Mouse (Mus musculus) ovary, adult 18-20 months (tissue): ENCODE data around the gene Hist1h2bq.
"Not testable (repeated sequence)": the region's sequence is repeated elsewhere in the genome, so short reads cannot be mapped to it uniquely, and the experiment has no call there.

Experiments
- DNase-seq: peaks from one replicate; pipeline ENCODE4 v3.0.0; 2022; ENCODE audit warnings: low spot score, mixed read lengths

Hist1h2bq gene

DNA sequence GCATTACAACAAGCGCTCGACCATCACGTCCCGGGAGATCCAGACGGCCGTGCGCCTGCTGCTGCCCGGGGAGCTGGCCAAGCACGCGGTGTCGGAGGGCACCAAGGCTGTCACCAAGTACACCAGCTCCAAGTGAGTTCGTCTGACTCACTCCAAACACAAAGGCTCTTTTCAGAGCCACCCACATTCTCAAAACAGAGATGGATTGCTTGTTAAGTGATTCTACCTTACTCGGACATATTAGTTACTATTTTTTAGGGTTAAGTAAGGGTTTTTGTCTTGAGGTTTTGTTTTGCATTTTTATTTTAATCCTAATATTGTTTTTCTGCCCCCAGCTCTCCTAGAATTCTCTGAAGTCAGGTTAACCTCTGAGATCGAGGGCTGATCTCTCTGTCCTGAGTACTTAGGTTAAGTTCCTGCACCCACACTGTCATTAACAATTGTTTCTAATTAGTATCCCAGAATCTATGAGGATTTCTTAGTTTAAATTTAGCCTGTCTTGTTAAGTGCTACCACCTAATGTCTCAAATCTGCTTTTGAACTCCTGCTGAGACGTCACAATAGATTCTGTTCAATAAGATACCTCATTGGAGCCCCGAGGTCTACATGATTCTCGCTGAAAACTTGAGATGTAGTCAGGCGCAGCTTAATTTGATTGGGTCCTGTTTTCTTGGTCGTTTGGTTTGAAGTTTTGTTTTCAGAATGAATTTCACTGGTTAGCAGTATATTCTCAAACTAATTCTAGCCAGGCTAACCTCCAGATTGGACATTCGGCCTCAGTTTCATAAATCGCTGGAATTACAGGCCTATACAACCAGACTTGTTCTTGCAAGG, 22.0 kb downstream of the Hist1h2bq start:
- no peak for DNase-seq

DNA sequence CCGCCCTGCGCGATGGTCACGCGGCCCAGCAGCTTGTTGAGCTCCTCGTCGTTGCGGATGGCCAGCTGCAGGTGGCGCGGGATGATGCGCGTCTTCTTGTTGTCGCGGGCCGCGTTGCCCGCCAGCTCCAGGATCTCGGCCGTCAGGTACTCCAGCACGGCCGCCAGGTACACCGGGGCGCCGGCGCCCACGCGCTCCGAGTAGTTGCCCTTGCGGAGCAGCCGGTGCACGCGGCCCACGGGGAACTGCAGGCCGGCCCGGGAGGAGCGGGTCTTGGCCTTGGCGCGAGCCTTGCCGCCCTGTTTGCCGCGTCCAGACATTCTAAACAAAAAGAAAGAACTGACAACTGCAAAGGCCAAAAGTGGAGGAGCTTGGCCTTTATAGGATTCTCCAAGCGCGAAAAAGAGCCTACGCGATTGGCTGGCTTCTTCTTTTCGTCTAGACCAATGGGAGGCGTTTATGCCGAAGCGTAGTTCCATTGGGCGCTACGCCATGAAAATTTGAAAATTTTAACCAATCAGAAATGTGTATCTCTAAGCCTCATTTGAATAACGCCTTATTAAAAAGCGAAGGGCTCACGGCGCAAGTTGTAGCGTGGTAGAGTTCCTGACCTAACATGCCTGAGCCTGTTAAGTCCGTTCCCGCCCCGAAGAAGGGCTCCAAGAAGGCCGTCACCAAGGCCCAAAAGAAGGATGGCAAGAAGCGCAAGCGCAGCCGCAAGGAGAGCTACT, 22.9 kb downstream of the Hist1h2bq start, which contains the start of the genes Hist1h2an and Hist1h2bp:
Hist1h2an (minus strand) TSS at position 320 of the 731 bp plus-strand sequence.
Hist1h2bp (plus strand) TSS at position 563 of the 731 bp plus-strand sequence.
- peak; percentile 86 for DNase-seq

DNA sequence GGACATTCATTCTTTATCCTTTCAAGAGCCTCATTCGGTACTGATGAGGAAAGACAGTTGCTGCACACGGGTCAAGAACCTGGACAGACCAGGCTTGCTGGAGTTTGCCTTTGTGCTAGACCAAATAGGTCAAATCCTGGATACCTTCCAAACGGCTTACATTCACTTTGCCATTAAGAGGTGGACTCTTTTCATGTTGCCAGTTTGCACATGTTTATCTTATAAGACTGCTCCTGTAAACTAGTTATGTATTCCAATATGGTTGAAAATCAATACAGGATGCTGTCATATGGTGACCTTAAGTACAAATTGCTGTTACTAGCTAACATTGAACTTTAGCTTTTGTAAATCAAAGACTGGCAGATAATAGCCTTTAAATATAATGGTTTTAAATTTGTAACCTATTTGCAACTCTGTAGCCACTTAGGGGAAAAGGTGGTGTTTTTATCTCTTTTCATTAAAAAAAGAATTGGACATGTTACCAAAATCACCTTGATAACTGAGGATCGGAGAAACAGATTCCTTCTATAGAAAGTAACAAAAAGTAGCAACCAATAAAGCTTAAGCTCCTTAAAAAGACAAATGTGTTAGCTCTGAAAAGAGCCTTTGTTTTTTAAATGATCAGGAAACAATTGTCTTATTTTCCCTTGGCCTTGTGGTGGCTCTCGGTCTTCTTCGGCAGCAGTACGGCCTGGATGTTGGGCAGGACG, 23.7 kb downstream of the Hist1h2bq start:
- DNase-seq = no peak

DNA sequence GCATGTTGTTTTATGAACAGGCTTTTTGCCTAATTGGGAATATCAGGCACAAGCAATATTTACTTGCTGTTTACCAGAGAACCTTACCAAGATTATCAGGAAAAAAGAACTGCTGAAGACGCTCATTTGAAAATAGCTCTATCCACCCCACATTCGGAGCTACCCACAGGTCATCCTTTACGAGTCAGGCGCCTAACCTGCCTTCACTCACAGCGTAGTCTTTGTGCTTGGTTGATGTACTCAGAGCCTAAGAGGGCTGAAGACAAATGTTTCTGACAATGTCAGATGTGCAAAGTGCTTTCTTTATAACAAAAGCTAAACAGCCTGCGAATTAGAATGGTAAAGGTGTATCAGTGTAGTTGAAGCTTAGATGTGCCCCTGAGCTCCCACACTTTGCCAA, 25.7 kb downstream of the Hist1h2bq start:
- no peak for DNase-seq

DNA sequence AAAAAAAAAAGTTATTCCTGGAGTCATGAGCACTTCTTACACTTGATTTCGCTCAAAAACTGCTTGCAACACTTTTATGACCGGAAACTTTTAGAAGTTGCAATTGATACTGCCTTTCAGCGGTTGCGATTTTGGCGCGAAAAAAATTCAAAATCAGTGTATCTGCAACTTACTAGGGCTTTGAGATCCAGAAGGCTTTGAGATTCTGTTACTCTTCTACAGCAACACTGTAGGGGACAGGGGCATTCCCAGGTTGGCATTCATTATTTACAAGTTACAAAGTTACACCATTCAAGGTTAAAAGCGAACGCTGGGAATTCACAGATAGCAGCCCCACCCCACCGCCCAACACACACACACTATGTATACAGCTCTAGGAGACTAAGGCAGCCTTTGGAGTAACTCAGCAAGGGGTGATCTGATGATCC, 26.2 kb downstream of the Hist1h2bq start:
- no peak for DNase-seq

DNA sequence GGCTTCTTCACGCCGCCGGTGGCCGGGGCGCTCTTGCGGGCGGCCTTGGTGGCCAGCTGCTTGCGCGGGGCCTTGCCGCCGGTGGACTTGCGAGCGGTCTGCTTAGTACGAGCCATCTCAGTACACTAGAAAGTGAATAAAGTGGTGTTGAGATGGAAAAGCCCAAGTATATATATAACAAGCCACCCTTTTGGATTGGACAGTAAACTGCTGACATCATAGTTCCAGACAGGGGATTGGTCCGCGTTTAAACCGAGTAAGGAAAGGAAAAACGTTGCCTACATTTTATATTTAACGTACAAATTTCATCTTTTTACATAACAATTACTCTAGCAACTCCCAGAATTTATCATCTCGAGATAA, 26.8 kb downstream of the Hist1h2bq start, which contains the start of gene Hist1h3i:
Hist1h3i (minus strand) TSS at position 116 of the 363 bp plus-strand sequence.
- peak; percentile 35 for DNase-seq

DNA sequence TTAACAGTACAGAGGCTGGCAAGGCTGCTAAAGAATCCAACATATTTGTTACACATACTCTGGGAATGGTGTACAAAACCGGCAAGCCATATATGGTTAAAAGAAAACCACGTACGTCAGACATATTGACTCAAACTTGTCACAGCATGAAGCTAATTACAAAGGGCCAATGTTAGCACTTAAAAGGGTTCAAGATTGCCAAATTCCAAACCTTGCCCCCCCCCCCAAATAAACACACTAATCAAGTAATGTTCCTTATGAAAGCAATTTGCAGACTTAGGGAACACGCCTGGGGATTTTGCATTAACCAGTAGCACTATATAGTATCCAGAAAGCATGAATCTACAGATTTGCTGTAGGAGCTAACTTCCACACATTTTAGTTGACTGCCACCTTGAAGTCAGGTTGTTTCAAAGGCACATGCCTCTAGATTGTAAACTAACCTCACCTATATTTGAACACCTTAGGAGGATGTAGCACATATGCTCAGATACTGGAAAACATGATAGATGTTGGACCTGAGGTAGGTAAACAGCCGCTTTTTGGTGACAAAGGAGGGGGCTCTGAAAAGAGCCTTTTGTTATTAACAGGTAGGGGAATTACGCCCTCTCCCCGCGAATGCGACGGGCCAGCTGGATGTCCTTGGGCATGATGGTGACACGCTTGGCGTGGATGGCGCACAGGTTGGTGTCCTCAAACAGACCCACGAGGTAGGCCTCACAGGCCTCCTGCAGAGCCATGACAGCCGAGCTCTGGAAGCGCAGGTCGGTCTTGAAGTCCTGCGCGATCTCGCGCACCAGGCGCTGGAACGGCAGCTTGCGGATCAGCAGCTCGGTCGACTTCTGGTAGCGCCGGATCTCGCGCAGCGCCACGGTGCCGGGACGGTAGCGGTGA, 27.4 kb downstream of the Hist1h2bq start:
- DNase-seq = not testable (repeated sequence)

DNA sequence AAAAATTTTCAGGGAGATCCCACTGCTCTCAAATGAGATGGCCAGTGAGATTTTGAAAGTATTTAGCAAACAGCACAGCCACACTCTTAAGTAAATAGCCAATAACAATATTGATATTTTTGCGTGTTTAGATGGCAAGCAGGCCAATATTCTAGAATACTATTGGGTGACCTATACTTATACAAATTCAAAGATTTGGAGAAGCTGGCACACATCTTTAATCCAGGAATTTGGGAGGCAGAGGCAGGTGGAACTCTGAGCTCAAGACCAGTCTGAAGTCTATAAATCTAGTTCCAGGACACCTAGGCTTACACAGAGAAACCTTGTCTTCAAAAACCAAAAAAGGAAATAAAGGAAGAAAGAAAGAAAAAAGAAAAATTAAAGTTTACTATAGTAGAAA, 28.4 kb downstream of the Hist1h2bq start:
- no peak for DNase-seq

DNA sequence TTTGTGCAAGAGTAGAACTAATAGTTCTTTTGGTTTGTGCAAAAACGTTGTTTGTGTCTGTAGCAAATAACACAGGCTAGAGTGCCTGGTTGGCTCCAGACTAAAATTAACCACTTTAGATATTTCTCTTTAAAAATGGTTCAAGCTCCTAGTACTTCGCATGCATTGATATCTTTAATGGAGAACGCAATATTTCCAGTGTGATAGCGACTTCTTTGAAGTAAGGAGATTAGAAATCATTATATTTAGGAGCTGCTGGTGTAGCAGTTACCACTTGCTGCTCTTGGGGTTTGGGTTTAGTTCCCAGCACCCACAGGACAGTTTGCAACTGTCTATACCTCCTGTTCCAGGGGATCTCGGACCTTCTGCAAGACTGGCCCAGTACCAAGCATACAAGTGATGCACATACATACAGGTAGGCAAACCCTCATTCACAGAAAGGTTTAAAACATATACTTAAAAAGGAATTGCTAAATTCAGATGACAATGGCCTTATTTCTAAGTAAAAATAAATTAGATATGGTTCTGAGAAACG, 28.9 kb downstream of the Hist1h2bq start:
- DNase-seq = no peak

DNA sequence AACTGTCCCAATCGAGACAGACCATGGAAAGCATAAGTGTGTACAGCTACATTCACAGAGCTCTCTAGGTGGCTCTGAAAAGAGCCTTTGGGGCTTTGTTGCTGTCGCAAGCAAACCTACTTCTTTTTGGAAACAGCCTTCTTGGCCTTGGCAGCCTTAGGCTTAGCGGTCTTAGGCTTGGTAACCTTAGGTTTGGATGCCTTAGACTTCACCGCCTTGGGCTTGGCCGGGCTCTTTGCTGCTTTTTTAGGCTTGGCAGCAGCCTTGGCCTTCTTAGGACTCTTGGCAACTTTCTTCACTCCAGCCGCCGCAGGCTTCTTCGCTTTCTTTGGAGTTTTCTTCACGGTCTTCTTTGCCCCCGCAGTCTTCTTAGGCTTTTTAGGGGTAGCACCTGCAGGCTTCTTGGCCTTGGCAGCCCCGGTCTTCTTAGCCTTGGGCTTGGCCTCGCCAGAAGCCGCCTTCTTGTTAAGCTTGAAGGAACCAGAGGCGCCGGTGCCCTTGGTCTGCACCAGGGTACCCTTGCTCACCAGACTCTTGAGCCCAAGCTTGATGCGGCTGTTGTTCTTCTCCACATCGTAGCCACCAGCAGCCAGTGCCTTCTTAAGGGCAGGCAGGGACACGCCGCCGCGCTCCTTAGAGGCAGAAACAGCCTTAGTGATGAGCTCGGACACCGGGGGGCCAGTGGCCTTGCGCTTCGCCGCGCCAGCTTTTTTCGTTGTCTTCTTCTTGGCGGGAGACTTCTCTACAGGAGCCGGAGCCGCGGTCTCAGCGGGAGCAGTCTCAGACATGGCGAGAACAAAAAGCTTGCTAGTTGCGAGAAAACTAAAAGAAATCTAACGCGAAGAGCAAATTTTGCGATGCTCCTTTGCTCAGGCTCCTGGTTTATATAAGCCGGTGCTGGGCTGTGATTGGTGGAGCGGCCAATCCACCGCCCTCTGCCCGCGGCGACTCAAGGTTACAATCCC, 29.9 kb downstream of the Hist1h2bq start, which contains the start of gene Hist1h1b:
Hist1h1b (minus strand) TSS at position 859 of the 965 bp plus-strand sequence.
- DNase-seq = peak; percentile 57

DNA sequence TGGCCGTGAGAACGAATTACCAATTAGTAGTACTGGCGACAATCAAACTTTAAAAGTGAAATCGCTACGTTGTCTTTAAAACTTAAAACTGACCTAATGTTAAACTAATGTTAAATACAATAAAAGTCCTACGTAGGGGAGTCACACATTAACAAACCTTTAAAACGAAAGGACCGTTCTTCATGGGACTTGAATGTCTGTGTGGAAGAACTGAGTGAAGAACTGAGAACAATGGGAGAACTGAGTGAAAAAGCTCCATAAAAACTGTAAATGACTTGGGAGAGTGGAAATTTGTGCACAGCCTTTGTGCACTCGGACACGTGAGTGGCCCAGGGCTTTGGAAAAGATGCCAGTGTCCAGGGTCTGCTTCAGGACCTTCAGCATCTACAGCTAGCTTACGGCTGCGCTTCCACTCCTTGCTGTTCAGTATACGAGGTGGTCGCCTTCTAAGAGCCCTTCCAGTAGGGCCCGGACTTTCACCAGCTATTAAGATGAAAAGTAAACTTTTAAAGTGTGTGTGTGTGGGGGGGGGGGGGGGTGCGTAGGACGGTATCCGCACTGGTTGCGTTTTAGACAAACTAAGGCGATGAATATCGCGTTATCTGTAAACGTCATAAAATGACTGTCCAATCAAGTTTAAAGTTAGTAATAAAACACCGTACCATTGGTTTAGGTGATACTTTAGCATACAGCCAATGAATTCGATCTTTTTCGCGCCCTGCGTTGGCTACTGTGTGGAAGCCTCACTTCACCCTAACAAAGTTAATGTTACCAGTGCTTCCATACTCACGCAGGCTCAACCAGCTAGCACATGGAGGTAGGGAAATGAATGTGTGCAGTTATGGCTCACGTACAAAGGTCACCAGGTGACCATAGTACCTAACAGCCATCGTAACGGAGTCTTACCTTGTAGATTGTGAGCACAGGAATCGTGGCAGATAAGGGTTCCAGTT, 30.9 kb downstream of the Hist1h2bq start:
- peak; percentile 40 for DNase-seq
